Mouse (Mus musculus): Measurements from ENCODE around the gene Gm9970. TPM values are rescaled to one million over a fixed set of nuclear protein-coding genes. Genes with fewer than 3 reads are reported as not detected.

Gene Gm9970
- total and polyA plus RNA-seq, 3 experiments: 0.24 TPM; not detected in 2

DNA sequence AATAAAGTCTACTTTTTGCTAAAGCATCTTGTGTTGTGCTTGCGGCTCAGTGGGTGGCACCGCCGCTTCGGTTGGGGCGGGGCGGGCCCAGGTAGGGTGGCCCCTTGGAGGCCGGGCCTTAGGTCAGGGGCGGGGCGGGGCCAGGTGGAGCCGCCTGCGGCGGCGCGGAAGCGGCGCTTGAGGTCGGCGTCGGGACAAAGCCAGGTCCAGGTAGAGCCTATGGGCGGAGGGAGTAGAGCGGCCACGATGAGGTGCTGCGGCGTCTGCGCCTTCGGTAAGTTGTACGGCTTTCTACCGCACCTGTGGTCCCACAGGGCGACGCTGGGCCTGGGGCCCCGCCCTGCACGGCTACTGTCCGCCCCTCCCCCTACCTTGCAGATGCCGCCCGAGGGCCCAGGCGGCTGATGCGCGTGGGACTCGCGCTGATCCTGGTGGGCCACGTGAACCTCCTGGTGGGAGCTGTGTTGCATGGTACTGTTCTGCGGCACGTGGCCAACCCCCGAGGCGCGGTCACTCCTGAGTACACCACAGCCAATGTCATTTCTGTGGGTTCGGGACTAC lies 10.6 kb upstream of the Gm9970 start, which contains the start of gene Krtcap3 (continued):
- TF ChIP-seq SMC3 (IDR thresholded peaks at IDR 0.05; ENCODE audit: low read depth, low read length): no peak

DNA sequence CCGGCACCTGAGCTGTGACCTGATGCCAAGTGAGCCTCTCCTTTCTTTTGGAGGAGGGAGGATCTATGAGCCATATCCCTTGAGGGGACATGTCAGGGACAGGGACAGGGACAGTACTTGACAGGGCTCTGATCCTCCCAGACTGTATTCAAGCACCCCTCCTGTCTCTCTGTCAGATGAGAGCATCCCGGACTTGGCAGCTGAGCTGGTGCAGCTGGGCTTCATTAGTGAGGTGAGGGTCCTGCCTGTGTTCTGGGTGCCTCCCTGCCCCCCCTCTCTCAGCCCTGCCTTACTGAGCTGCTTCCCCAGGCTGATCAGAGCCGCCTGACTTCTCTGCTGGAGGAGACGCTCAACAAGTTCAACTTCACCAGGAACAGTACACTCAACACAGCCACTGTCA lies 9.7 kb upstream of the Gm9970 start:
- no peaks in the 10 kb centered on the region for H3K4me1 ChIP-seq (ENCODE audit: control insufficient read depth in 1 of 2, insufficient read depth in 2 of 2, low read length in 2 of 2)
- no peak for DNase-seq (ENCODE audit: low read depth, low spot score)
- H3K9me3 ChIP-seq (replicated peaks; ENCODE audit: insufficient read depth, low read length): no peaks in the 10 kb centered on the region
- H3K27ac ChIP-seq (ENCODE audit: control insufficient read depth, low read depth, low read length): no peak overlapping the region
- H3K27me3 ChIP-seq (ENCODE audit: control insufficient read depth in 1 of 2, insufficient read depth in 2 of 2, low read length in 2 of 2): no peaks in the 10 kb centered on the region
- no peak overlapping the region for H3K4me3 ChIP-seq (ENCODE audit: control insufficient read depth in 1 of 2, insufficient read depth in 1 of 2, low read depth in 2 of 2, low read length in 2 of 2)
- peaks cover 0 to 19% of the 10 kb centered on the region in 2 experiments; a peak in 2 of 4 replicates for H3K36me3 ChIP-seq (ENCODE audit: control insufficient read depth in 1 of 2, insufficient read depth in 2 of 2, low read length in 2 of 2)
- no peaks in the 10 kb centered on the region for H3K79me2 ChIP-seq (ENCODE audit: control insufficient read depth, insufficient read depth, low read length, poor library complexity)
- TF ChIP-seq USF1 (IDR thresholded peaks at IDR 0.05; ENCODE audit: low read depth, low read length) (no peak), CHD2 (IDR thresholded peaks at IDR 0.05; ENCODE audit: low read length) (no peak), GATA1 (IDR thresholded peaks at IDR 0.05; ENCODE audit: low read depth, low read length) (no peak), USF2 (IDR thresholded peaks at IDR 0.05; ENCODE audit: borderline replicate concordance in 1 of 2, insufficient read depth in 1 of 2, low read depth in 1 of 2, low read length in 2 of 2) (no peak), UBTF (IDR thresholded peaks at IDR 0.05; ENCODE audit: borderline replicate concordance, insufficient read depth, low read depth, low read length) (no peak), MXI1 (IDR thresholded peaks at IDR 0.05; ENCODE audit: low read depth, low read length) (no peak), SIN3A (IDR thresholded peaks at IDR 0.05; ENCODE audit: low read length) (no peak), MYC (IDR thresholded peaks at IDR 0.05; ENCODE audit: low read depth, low read length) (no peak), MAFK (IDR thresholded peaks at IDR 0.05; ENCODE audit: borderline replicate concordance, low read depth, low read length) (no peak), ZC3H11A (IDR thresholded peaks at IDR 0.05; ENCODE audit: low read depth, low read length) (no peak), BHLHE40 (IDR thresholded peaks at IDR 0.05; ENCODE audit: borderline replicate concordance, low read depth, low read length) (no peak), MYB (IDR thresholded peaks at IDR 0.05; ENCODE audit: low read depth, low read length) (no peak), RAD21 (IDR thresholded peaks at IDR 0.05; ENCODE audit: low read depth, low read length) (no peak), JUND (IDR thresholded peaks at IDR 0.05; ENCODE audit: low read depth, low read length) (no peak), EP300 (IDR thresholded peaks at IDR 0.05; ENCODE audit: low read depth in 1 of 2, low read length in 2 of 2) (no peak), MAZ (IDR thresholded peaks at IDR 0.05; ENCODE audit: low read depth, low read length) (no peak), ZMIZ1 (IDR thresholded peaks at IDR 0.05; ENCODE audit: low read depth, low read length) (no peak)
- no peak overlapping the region for H3K9ac ChIP-seq (ENCODE audit: control insufficient read depth, low read depth, low read length, poor library complexity, severe bottlenecking)

DNA sequence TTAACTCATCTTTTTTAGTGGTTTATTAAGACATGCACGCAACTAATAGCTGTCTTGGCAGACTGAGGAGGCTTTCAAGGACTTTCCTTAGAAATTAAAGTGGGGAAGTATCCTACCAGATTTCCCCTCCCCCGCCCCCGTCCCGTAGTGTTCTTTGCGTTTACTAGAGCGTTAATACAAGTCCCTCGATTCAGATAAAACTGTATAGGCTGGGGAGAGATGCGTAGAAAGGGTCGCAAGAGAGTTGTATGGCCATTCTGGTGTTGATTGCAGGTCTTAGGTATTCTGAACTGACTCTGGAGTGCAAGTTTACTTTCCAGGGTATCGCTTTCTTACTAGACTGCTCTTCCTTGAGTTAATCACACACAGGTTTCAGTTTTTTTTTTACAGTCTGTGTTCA lies 1.2 kb upstream of the Gm9970 start:
- H3K27ac ChIP-seq (ENCODE audit: control insufficient read depth, low read depth, low read length): no peak overlapping the region
- peak overlapping the region; percentile 85 for H3K9ac ChIP-seq (ENCODE audit: control insufficient read depth, low read depth, low read length, poor library complexity, severe bottlenecking)
- H3K4me3 ChIP-seq (ENCODE audit: control insufficient read depth in 1 of 2, insufficient read depth in 1 of 2, low read depth in 2 of 2, low read length in 2 of 2): peak overlapping the region; percentile 79 to 100
- DNase-seq (ENCODE audit: low read depth, low spot score): peak; percentile 59
- H3K4me1 ChIP-seq (ENCODE audit: control insufficient read depth in 1 of 2, insufficient read depth in 2 of 2, low read length in 2 of 2): peaks cover 0 to 2% of the 10 kb centered on the region in 2 experiments; a peak in 2 of 4 replicates
- H3K36me3 ChIP-seq (ENCODE audit: control insufficient read depth in 1 of 2, insufficient read depth in 2 of 2, low read length in 2 of 2): peaks cover 7% of the 10 kb centered on the region in 2 experiments
- TF ChIP-seq CTCF (IDR thresholded peaks at IDR 0.05 in 2 of 3, conservative IDR thresholded peaks at IDR 0.05 in 1 of 3; ENCODE audit: control insufficient read depth in 1 of 3, insufficient read depth in 1 of 3, low read depth in 2 of 3, low read length in 3 of 3, poor library complexity in 1 of 3, severe bottlenecking in 1 of 3) (no peak), ZNF384 (IDR thresholded peaks at IDR 0.05; ENCODE audit: low read depth, low read length) (peak; percentile 68; the same call in 1 of the 2 replicates)
- H3K27me3 ChIP-seq (ENCODE audit: control insufficient read depth in 1 of 2, insufficient read depth in 2 of 2, low read length in 2 of 2): no peaks in the 10 kb centered on the region
- no peaks in the 10 kb centered on the region for H3K9me3 ChIP-seq (replicated peaks; ENCODE audit: insufficient read depth, low read length)
- H3K79me2 ChIP-seq (ENCODE audit: control insufficient read depth, insufficient read depth, low read length, poor library complexity): peaks cover 17% of the 10 kb centered on the region
